35 mouse cellular contexts compared by ENCODE assay signal in genomic region chr11:43943781-43944180, GRCm38 (mm10). TPM values are rescaled to one million over a fixed set of nuclear protein-coding genes. Genes with fewer than 3 reads are reported as not detected.
"Had no signal": no experiment of that assay in that cellular context is flagged by ENCODE, and none has a peak within 500 bp of the region (broad histone marks: within the 10 kb centered on the region; RNA-seq: fewer than 3 reads in every experiment).

No protein-coding gene starts in this region.

- DNase-seq: heart, postnatal 10 days; heart, postnatal 14 days; heart, postnatal 36 days; heart, postnatal 4 days; kidney, adult 11 months; kidney, adult 18-20 months; kidney, adult 2 months; kidney, adult 8-10 months; kidney, adult 9 months; kidney, postnatal 10 days; kidney, postnatal 14 days; kidney, postnatal 25 days; kidney, postnatal 36 days; kidney, postnatal 4 days; layer of hippocampus, adult 9-11 months; layer of hippocampus, postnatal 36 days had no signal

- H3K27me3 ChIP-seq: heart, embryonic 12.5 days; heart, embryonic 13.5 days; heart, embryonic 15.5 days; hindbrain, embryonic 12.5 days; hindbrain, embryonic 13.5 days; hindbrain, embryonic 15.5 days; intestine, embryonic 15.5 days; kidney, embryonic 15.5 days had no signal

- H3K4me3 ChIP-seq: heart, embryonic 12.5 days; heart, embryonic 13.5 days; heart, embryonic 15.5 days; hindbrain, embryonic 10.5 days; hindbrain, embryonic 12.5 days; hindbrain, embryonic 13.5 days; hindbrain, embryonic 15.5 days; intestine, embryonic 15.5 days; kidney, embryonic 15.5 days; layer of hippocampus, adult 2 months; left cerebral cortex, adult 2 months had no signal

- H3K9ac ChIP-seq: heart, embryonic 12.5 days; heart, embryonic 13.5 days; heart, embryonic 15.5 days; hindbrain, embryonic 12.5 days; hindbrain, embryonic 13.5 days; hindbrain, embryonic 14.5 days; hindbrain, embryonic 15.5 days; intestine, embryonic 15.5 days; kidney, embryonic 15.5 days had no signal

- H3K4me1 ChIP-seq: heart, embryonic 12.5 days; heart, embryonic 13.5 days; heart, embryonic 15.5 days; hindbrain, embryonic 10.5 days; hindbrain, embryonic 12.5 days; hindbrain, embryonic 13.5 days; hindbrain, embryonic 15.5 days; intestine, embryonic 15.5 days; kidney, embryonic 15.5 days had no signal

- H3K36me3 ChIP-seq: heart, embryonic 12.5 days; heart, embryonic 13.5 days; heart, embryonic 15.5 days; hindbrain, embryonic 10.5 days; hindbrain, embryonic 12.5 days; hindbrain, embryonic 13.5 days; hindbrain, embryonic 15.5 days; intestine, embryonic 15.5 days; kidney, embryonic 15.5 days had no signal

- H3K27ac ChIP-seq: heart, embryonic 13.5 days; heart, embryonic 15.5 days; hindbrain, embryonic 10.5 days; hindbrain, embryonic 12.5 days; hindbrain, embryonic 13.5 days; hindbrain, embryonic 14.5 days; hindbrain, embryonic 15.5 days; hindbrain, postnatal 0 days; intestine, embryonic 15.5 days; kidney, embryonic 15.5 days; kidney, postnatal 0 days; layer of hippocampus, adult 2 months; left cerebral cortex, adult 2 months had no signal

- ATAC-seq: hindbrain, embryonic 16.5 days; hindbrain, postnatal 0 days; inflammation-experienced regulatory T-cells, adult 6 months; intestine, embryonic 15.5 days; intestine, embryonic 16.5 days; intestine, postnatal 0 days had no signal

RNA-seq across cellular contexts. Expression of gene Adra1b, which starts 42.8 kb away (rescaled TPM):
- total RNA-seq: hematopoietic stem cell, adult 5-6 weeks had no signal
- polyA plus RNA-seq: inflammation-experienced regulatory T-cells, adult 6 months had no signal
